Comparison of ENCODE assay signal across 28 mouse cellular contexts in genomic region chr11:85056901-85057300, GRCm38 (mm10).
DNase-seq lines count a peak whose midpoint lies in the region; ATAC-seq and TF ChIP-seq lines count a peak whose summit lies in the region.
"Had no signal": no experiment of that assay in that cellular context is flagged by ENCODE, and none has a peak within 500 bp of the region (broad histone marks: within the 10 kb centered on the region; RNA-seq: fewer than 3 reads in every experiment).

No protein-coding gene starts in this region.

- no peak overlapping the region for H3K9ac ChIP-seq in forebrain, embryonic 14.5 days (ENCODE audit: low read length)
- H3K9ac ChIP-seq in forebrain, embryonic 13.5 days = no peak overlapping the region
- no peak overlapping the region for H3K9ac ChIP-seq in midbrain, postnatal 0 days (replicated peaks; ENCODE audit: low read length, poor library complexity, severe bottlenecking)
- no peak overlapping the region for H3K9ac ChIP-seq in midbrain, embryonic 13.5 days (replicated peaks)
- H3K9ac ChIP-seq: forebrain, embryonic 15.5 days; heart, embryonic 13.5 days; hindbrain, embryonic 15.5 days; liver, embryonic 12.5 days; neural tube, embryonic 12.5 days had no signal

- H3K4me3 ChIP-seq in forebrain, embryonic 14.5 days (ENCODE audit: low read depth, low read length) = no peak overlapping the region
- H3K4me3 ChIP-seq in forebrain, embryonic 13.5 days = no peak overlapping the region
- no peak overlapping the region for H3K4me3 ChIP-seq in midbrain, postnatal 0 days (ENCODE audit: low read depth, low read length)
- H3K4me3 ChIP-seq in midbrain, embryonic 13.5 days (replicated peaks) = no peak overlapping the region
- H3K4me3 ChIP-seq in gastrocnemius, adult 2 months = no peak overlapping the region
- H3K4me3 ChIP-seq: forebrain, embryonic 15.5 days; heart, embryonic 13.5 days; hindbrain, embryonic 15.5 days; layer of hippocampus, adult 2 months; left cerebral cortex, adult 2 months; liver, embryonic 12.5 days; midbrain, embryonic 10.5 days; myocyte; neural tube, embryonic 12.5 days had no signal

- H3K27ac ChIP-seq in forebrain, embryonic 14.5 days (ENCODE audit: low read depth, low read length) = no peak overlapping the region
- no peak overlapping the region for H3K27ac ChIP-seq in forebrain, embryonic 13.5 days
- no peak overlapping the region for H3K27ac ChIP-seq in midbrain, postnatal 0 days (ENCODE audit: low read depth, low read length)
- no peak overlapping the region for H3K27ac ChIP-seq in midbrain, embryonic 13.5 days
- H3K27ac ChIP-seq in gastrocnemius, adult 2 months = no peak overlapping the region
- H3K27ac ChIP-seq: forebrain, embryonic 15.5 days; heart, embryonic 13.5 days; hindbrain, embryonic 15.5 days; layer of hippocampus, adult 2 months; left cerebral cortex, adult 2 months; midbrain, embryonic 10.5 days; neural tube, embryonic 12.5 days had no signal

- no peaks in the 10 kb centered on the region for H3K27me3 ChIP-seq in forebrain, embryonic 14.5 days (replicated peaks; ENCODE audit: control insufficient read depth, insufficient read depth, low read length)
- H3K27me3 ChIP-seq in forebrain, embryonic 13.5 days = no peaks in the 10 kb centered on the region
- no peaks in the 10 kb centered on the region for H3K27me3 ChIP-seq in midbrain, postnatal 0 days (ENCODE audit: insufficient read depth, low read length)
- H3K27me3 ChIP-seq in midbrain, embryonic 13.5 days = no peaks in the 10 kb centered on the region
- H3K27me3 ChIP-seq: forebrain, embryonic 15.5 days; heart, embryonic 13.5 days; hindbrain, embryonic 15.5 days; liver, embryonic 12.5 days; neural tube, embryonic 12.5 days had no signal

- TF ChIP-seq CTCF in midbrain, postnatal 0 days (IDR thresholded peaks at IDR 0.05) = no peak
- no peak for TF ChIP-seq CTCF in gastrocnemius, adult 2 months (IDR thresholded peaks at IDR 0.05)

- WGBS in forebrain, embryonic 14.5 days = 54% methylated on average over 5 of the region's 5 CpGs
- 70% methylated on average over 5 of the region's 5 CpGs for WGBS in forebrain, embryonic 13.5 days
- 63% methylated on average over 5 of the region's 5 CpGs for WGBS in midbrain, postnatal 0 days
- WGBS in midbrain, embryonic 13.5 days = 83% methylated on average over 5 of the region's 5 CpGs

- ATAC-seq in forebrain, embryonic 14.5 days = no peak
- no peak for ATAC-seq in forebrain, embryonic 13.5 days
- ATAC-seq in midbrain, postnatal 0 days (ENCODE audit: low FRiP score) = no peak
- ATAC-seq in midbrain, embryonic 13.5 days = no peak
- ATAC-seq: CD4-positive, CD25-positive, alpha-beta regulatory T cell, adult 4 months; forebrain, embryonic 15.5 days; liver, embryonic 12.5 days; midbrain, embryonic 16.5 days had no signal

- intact Hi-C loops in gastrocnemius, adult 2 months (cut with DNase I) = no loop called here

- H3K4me2 ChIP-seq in forebrain, embryonic 14.5 days (ENCODE audit: low read length) = no peak overlapping the region
- no peak overlapping the region for H3K4me2 ChIP-seq in forebrain, embryonic 13.5 days
- no peak overlapping the region for H3K4me2 ChIP-seq in midbrain, postnatal 0 days (ENCODE audit: low read depth, low read length, poor library complexity, severe bottlenecking)
- no peak overlapping the region for H3K4me2 ChIP-seq in midbrain, embryonic 13.5 days (replicated peaks)
- H3K4me2 ChIP-seq: forebrain, embryonic 15.5 days; heart, embryonic 13.5 days; hindbrain, embryonic 15.5 days; liver, embryonic 12.5 days; neural tube, embryonic 12.5 days had no signal

- no peaks in the 10 kb centered on the region for H3K9me3 ChIP-seq in forebrain, embryonic 14.5 days (replicated peaks; ENCODE audit: control insufficient read depth, low read length)
- no peaks in the 10 kb centered on the region for H3K9me3 ChIP-seq in forebrain, embryonic 13.5 days (replicated peaks)
- H3K9me3 ChIP-seq in midbrain, postnatal 0 days (ENCODE audit: low read length) = no peaks in the 10 kb centered on the region
- no peaks in the 10 kb centered on the region for H3K9me3 ChIP-seq in midbrain, embryonic 13.5 days
- H3K9me3 ChIP-seq: forebrain, embryonic 15.5 days; heart, embryonic 13.5 days; hindbrain, embryonic 15.5 days; liver, embryonic 12.5 days; neural tube, embryonic 12.5 days had no signal

- peak; percentile 20 for DNase-seq in forebrain, embryonic 14.5 days (ENCODE audit: low spot score)
- DNase-seq in midbrain, postnatal 0 days (ENCODE audit: low spot score) = peak; percentile 24
- DNase-seq in cerebellum, postnatal 14 days = peak; percentile 77 to 84
- no peak for DNase-seq in yolk sac, embryonic 10.5 days (ENCODE audit: low spot score)
- DNase-seq in gastrocnemius, adult 2 months = no peak
- DNase-seq: adrenal gland, postnatal 14 days; gastrocnemius, postnatal 10 days; heart, postnatal 10 days; kidney, adult 18-20 months; kidney, postnatal 36 days; lung, adult 2 months; lung, postnatal 10 days; right cerebral cortex, postnatal 4 days; thymus, adult 2 months; thymus, postnatal 36 days had no signal

- H3K4me1 ChIP-seq in forebrain, embryonic 14.5 days (ENCODE audit: control insufficient read depth, insufficient read depth, low read length) = no peaks in the 10 kb centered on the region
- no peaks in the 10 kb centered on the region for H3K4me1 ChIP-seq in forebrain, embryonic 13.5 days
- no peaks in the 10 kb centered on the region for H3K4me1 ChIP-seq in midbrain, postnatal 0 days (ENCODE audit: insufficient read depth, low read length)
- H3K4me1 ChIP-seq in midbrain, embryonic 13.5 days (replicated peaks) = no peaks in the 10 kb centered on the region
- H3K4me1 ChIP-seq: forebrain, embryonic 15.5 days; heart, embryonic 13.5 days; hindbrain, embryonic 15.5 days; midbrain, embryonic 10.5 days; neural tube, embryonic 12.5 days had no signal

- no peaks in the 10 kb centered on the region for H3K36me3 ChIP-seq in forebrain, embryonic 14.5 days (ENCODE audit: control insufficient read depth, insufficient read depth, low read length)
- H3K36me3 ChIP-seq in forebrain, embryonic 13.5 days (ENCODE audit: poor library complexity, severe bottlenecking) = peaks cover 3% of the 10 kb centered on the region
- no peaks in the 10 kb centered on the region for H3K36me3 ChIP-seq in midbrain, postnatal 0 days (ENCODE audit: insufficient read depth, low read length)
- 0 out of 2 replicates have a peak, but pooled peaks cover 2% of the 10 kb centered on the region for H3K36me3 ChIP-seq in midbrain, embryonic 13.5 days
- H3K36me3 ChIP-seq: forebrain, embryonic 15.5 days had no signal

Comparison
In these comparisons a context has a peak if more than half of its experiments do, and no peak if none do; other contexts are left out.
1. DNase-seq: peak in forebrain, embryonic 14.5 days (single experiment), midbrain, postnatal 0 days (single experiment) and cerebellum, postnatal 14 days (2 of 2); none in yolk sac, embryonic 10.5 days (single experiment) and gastrocnemius, adult 2 months (single experiment).